Mouse (Mus musculus): ENCODE measurements around the gene Rassf8. TPM values are rescaled to one million over a fixed set of nuclear protein-coding genes. Genes with fewer than 3 reads are reported as not detected.
A peak's percentile ranks its signal among the peaks of the same experiment; 100 is the strongest.

The Rassf8 gene
- polyA plus RNA-seq, 1 experiment from 2014 or later, result 3.8 TPM

DNA sequence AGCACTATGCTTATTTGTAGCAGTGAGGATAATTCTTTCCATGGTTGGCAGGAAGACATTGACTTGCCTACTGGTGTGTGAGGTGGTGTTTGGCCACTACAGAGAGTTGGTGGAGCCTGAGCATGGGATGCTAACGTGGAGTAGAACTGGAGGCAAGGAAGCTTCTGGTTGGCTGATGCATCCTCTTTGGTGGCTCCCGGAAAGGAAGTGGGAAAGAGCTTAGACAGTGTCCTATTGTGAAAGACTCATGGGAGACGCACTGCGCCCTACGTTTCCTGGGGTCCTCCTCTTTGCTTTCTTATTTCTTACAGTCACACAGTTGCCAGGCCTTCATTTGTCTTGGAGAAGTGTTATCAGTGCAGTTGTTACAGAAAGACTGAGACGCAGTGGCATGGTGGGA, 20.4 kb downstream of the Rassf8 start:
- ATAC-seq (ENCODE audit: low FRiP score) (no peak), DNase-seq (ENCODE audit: low spot score, missing footprints) (no peak)
- Histone ChIP-seq H3K36me3 (ENCODE audit: control insufficient read depth, insufficient read depth, low read length) (no peaks in the 10 kb centered on the region), H3K4me2 (no peak overlapping the region), H3K27ac (ENCODE audit: low read depth, low read length) (no peak overlapping the region), H3K4me3 (ENCODE audit: low read depth, low read length) (no peak overlapping the region), H3K4me1 (ENCODE audit: control insufficient read depth, insufficient read depth, low read length) (no peaks in the 10 kb centered on the region), H3K27me3 (ENCODE audit: control insufficient read depth, insufficient read depth, low read length) (no peaks in the 10 kb centered on the region), H3K9ac (ENCODE audit: low read length) (no peak overlapping the region), H3K9me3 (ENCODE audit: control insufficient read depth, low read length) (no peaks in the 10 kb centered on the region)
- 84% methylated on average over 6 of the region's 6 CpGs for WGBS

GRCm38 (mm10) chr6:145767637-145768036, 21.1 kb downstream of the Rassf8 start:
- H3K4me2 ChIP-seq, result no peak overlapping the region
- no peak for ATAC-seq (ENCODE audit: low FRiP score)
- WGBS, result 91% methylated on average over 5 of the region's 5 CpGs

DNA sequence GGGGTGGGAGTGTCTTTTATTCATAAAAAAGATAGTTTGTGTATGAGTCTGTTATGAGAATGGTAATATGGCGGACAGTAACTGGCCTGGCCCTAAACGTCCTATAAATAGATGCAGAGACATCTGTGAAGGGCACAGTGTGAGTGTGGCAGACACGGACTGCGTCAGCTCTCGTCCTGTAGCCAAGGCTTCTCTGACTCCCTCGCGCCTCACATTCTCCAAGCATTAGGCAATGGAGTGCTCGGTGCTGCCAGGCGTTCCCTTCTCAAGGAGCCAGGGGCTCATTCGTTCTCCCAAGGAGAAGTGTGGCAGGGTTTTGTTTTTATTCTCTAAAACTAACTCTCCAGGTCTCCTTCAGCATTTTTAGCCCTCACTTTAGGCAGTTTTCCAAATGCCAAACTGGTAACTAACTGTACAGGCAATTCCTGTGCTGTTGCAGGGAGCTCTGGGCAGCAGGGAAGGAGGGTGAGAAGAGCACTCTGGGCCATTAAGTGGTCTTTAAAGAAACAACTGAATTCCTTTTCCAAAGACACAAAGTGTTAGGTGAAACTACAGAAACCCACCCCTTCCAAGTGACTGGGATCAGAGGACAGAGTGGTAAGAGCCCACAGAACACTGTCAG, 22.2 kb downstream of the Rassf8 start:
- no peak overlapping the region for H3K4me3 ChIP-seq (ENCODE audit: low read depth, low read length)
- DNase-seq (ENCODE audit: low spot score, missing footprints), result peak; percentile 70
- H3K4me1 ChIP-seq (ENCODE audit: control insufficient read depth, insufficient read depth, low read length), result no peaks in the 10 kb centered on the region
- H3K4me2 ChIP-seq, result no peak overlapping the region
- no peak overlapping the region for H3K9ac ChIP-seq (ENCODE audit: low read length)
- 84% methylated on average over 10 of the region's 10 CpGs for WGBS
- H3K27ac ChIP-seq (ENCODE audit: low read depth, low read length), result no peak overlapping the region
- H3K36me3 ChIP-seq (ENCODE audit: control insufficient read depth, insufficient read depth, low read length), result no peaks in the 10 kb centered on the region
- H3K9me3 ChIP-seq (ENCODE audit: control insufficient read depth, low read length), result no peaks in the 10 kb centered on the region
- ATAC-seq (ENCODE audit: low FRiP score), result no peak
- H3K27me3 ChIP-seq (ENCODE audit: control insufficient read depth, insufficient read depth, low read length), result no peaks in the 10 kb centered on the region

More at GRCm38 (mm10) chr6:145767637-145768036, 21.1 kb downstream of the Rassf8 start:
- Histone ChIP-seq H3K4me1 (ENCODE audit: control insufficient read depth, insufficient read depth, low read length) (no peaks in the 10 kb centered on the region), H3K27ac (ENCODE audit: low read depth, low read length) (no peak overlapping the region), H3K9ac (ENCODE audit: low read length) (no peak overlapping the region), H3K27me3 (ENCODE audit: control insufficient read depth, insufficient read depth, low read length) (no peaks in the 10 kb centered on the region), H3K9me3 (ENCODE audit: control insufficient read depth, low read length) (no peaks in the 10 kb centered on the region), H3K4me3 (ENCODE audit: low read depth, low read length) (no peak overlapping the region), H3K36me3 (ENCODE audit: control insufficient read depth, insufficient read depth, low read length) (no peaks in the 10 kb centered on the region)
- DNase-seq (ENCODE audit: low spot score, missing footprints), result peak; percentile 60

DNA sequence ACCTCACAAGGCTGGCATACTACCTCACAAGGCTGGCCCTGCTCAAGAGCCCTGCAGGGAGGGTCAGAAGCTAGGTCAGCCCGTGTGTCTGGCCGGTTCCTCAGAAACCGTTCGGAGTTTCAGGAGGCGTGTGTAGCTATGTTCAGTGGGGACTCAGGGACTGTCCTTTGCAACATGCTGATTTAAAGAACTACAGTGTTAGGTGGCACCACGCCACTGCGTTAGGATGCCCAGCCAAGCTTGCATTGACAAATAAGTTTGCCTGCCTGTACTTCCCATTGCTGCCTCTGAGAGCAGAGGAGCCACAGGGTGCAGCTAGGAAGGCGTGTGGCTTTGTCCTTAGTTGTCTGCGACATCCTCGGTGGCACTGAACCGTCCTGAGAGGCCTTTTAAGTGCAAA, 23.3 kb downstream of the Rassf8 start:
- WGBS, result 61% methylated on average over 11 of the region's 11 CpGs
- H3K4me1 ChIP-seq (ENCODE audit: control insufficient read depth, insufficient read depth, low read length), result no peaks in the 10 kb centered on the region
- H3K36me3 ChIP-seq (ENCODE audit: control insufficient read depth, insufficient read depth, low read length), result no peaks in the 10 kb centered on the region
- DNase-seq (ENCODE audit: low spot score, missing footprints) (peak; percentile 72), ATAC-seq (ENCODE audit: low FRiP score) (no peak)
- H3K4me3 ChIP-seq (ENCODE audit: low read depth, low read length), result no peak overlapping the region
- no peak overlapping the region for H3K27ac ChIP-seq (ENCODE audit: low read depth, low read length)
- H3K4me2 ChIP-seq, result no peak overlapping the region
- H3K9me3 ChIP-seq (ENCODE audit: control insufficient read depth, low read length), result no peaks in the 10 kb centered on the region
- no peaks in the 10 kb centered on the region for H3K27me3 ChIP-seq (ENCODE audit: control insufficient read depth, insufficient read depth, low read length)
- no peak overlapping the region for H3K9ac ChIP-seq (ENCODE audit: low read length)

DNA sequence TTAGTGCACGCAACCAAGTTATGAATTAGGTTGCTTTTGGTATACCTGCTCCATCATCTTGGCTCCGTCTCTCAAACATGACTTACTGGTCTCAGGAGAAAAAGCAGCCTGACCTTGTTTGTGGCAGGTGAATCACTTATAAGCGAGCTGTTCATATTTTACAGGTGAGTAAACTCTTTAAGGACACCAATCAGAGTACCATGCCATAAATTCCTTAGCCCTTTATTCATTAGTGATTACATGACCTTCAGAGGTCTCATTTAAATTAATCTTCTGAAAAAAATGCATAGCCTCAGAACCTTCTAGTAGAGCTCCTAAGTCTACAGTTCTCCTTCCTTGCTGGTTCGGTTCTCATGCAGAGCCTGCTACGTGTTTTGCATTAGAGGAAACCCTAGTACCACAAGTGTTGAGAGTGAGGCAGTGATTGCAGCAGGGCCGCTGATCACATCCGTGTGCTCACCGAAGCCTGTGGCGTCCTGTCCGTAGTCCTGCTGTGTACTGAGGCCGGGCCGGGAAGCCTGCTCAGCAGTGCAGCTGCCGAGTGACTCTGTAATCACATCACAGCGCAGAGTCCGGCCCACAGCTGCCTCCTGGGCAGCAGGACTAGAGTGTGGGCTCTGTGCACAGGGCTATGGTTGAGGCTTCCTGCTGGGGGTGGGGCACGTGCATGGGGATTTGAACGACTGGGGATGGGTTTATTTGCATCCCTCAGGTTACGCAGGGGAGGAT, 23.9 kb downstream of the Rassf8 start:
- no peak overlapping the region for H3K4me2 ChIP-seq
- no peaks in the 10 kb centered on the region for H3K9me3 ChIP-seq (ENCODE audit: control insufficient read depth, low read length)
- no peak overlapping the region for H3K27ac ChIP-seq (ENCODE audit: low read depth, low read length)
- H3K4me3 ChIP-seq (ENCODE audit: low read depth, low read length), result no peak overlapping the region
- DNase-seq (ENCODE audit: low spot score, missing footprints), result peak; percentile 81
- H3K9ac ChIP-seq (ENCODE audit: low read length), result no peak overlapping the region
- no peaks in the 10 kb centered on the region for H3K36me3 ChIP-seq (ENCODE audit: control insufficient read depth, insufficient read depth, low read length)
- 37% methylated on average over 18 of the region's 18 CpGs for WGBS
- H3K27me3 ChIP-seq (ENCODE audit: control insufficient read depth, insufficient read depth, low read length), result no peaks in the 10 kb centered on the region
- no peaks in the 10 kb centered on the region for H3K4me1 ChIP-seq (ENCODE audit: control insufficient read depth, insufficient read depth, low read length)
- 0 out of 2 replicates have a peak, but pooled peaks have one; percentile 24 for ATAC-seq (ENCODE audit: low FRiP score)

DNA sequence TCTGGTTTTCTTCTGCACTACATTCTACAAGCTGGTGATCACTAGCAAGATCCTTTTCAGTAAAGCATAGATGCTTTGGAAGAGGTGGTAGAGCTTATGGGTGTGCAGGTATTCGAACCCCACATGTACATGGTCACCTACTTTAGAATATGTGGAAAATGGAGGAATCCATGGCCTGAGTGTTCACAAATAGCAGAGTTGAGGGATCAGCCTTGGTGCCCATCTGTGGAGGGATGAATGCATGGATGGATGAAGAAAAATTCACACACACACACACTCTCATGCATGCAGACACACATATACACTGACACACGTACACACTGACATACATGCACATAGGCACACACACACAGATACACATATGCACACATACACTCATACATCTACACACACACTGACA, 27.9 kb downstream of the Rassf8 start:
- 91% methylated on average over 2 of the region's 2 CpGs for WGBS
- Histone ChIP-seq H3K4me3 (ENCODE audit: low read depth, low read length) (no peak overlapping the region), H3K27me3 (ENCODE audit: control insufficient read depth, insufficient read depth, low read length) (no peaks in the 10 kb centered on the region), H3K9ac (ENCODE audit: low read length) (no peak overlapping the region), H3K9me3 (ENCODE audit: control insufficient read depth, low read length) (no peaks in the 10 kb centered on the region), H3K4me1 (ENCODE audit: control insufficient read depth, insufficient read depth, low read length) (no peaks in the 10 kb centered on the region), H3K27ac (ENCODE audit: low read depth, low read length) (no peak overlapping the region), H3K4me2 (no peak overlapping the region), H3K36me3 (ENCODE audit: control insufficient read depth, insufficient read depth, low read length) (no peaks in the 10 kb centered on the region)
- ATAC-seq (ENCODE audit: low FRiP score) (no peak), DNase-seq (ENCODE audit: low spot score, missing footprints) (peak; percentile 66)

- Histone ChIP-seq H3K9ac (ENCODE audit: low read length) (no peak overlapping the region), H3K9me3 (ENCODE audit: control insufficient read depth, low read length) (no peaks in the 10 kb centered on the region), H3K4me3 (ENCODE audit: low read depth, low read length) (no peak overlapping the region), H3K27me3 (ENCODE audit: control insufficient read depth, insufficient read depth, low read length) (no peaks in the 10 kb centered on the region), H3K4me1 (ENCODE audit: control insufficient read depth, insufficient read depth, low read length) (no peaks in the 10 kb centered on the region), H3K4me2 (no peak overlapping the region), H3K36me3 (ENCODE audit: control insufficient read depth, insufficient read depth, low read length) (no peaks in the 10 kb centered on the region), H3K27ac (ENCODE audit: low read depth, low read length) (no peak overlapping the region)
- ATAC-seq (ENCODE audit: low FRiP score) (no peak), DNase-seq (ENCODE audit: low spot score, missing footprints) (no peak)
- WGBS, result 69% methylated on average over 4 of the region's 4 CpGs
Observed at GRCm38 (mm10) chr6:145776241-145776640, 29.7 kb downstream of the Rassf8 start.

GRCm38 (mm10) chr6:145779383-145779782, 32.8 kb downstream of the Rassf8 start:
- 21% methylated on average over 5 of the region's 6 CpGs for WGBS
- H3K27ac ChIP-seq (ENCODE audit: low read depth, low read length), result no peak overlapping the region

DNA sequence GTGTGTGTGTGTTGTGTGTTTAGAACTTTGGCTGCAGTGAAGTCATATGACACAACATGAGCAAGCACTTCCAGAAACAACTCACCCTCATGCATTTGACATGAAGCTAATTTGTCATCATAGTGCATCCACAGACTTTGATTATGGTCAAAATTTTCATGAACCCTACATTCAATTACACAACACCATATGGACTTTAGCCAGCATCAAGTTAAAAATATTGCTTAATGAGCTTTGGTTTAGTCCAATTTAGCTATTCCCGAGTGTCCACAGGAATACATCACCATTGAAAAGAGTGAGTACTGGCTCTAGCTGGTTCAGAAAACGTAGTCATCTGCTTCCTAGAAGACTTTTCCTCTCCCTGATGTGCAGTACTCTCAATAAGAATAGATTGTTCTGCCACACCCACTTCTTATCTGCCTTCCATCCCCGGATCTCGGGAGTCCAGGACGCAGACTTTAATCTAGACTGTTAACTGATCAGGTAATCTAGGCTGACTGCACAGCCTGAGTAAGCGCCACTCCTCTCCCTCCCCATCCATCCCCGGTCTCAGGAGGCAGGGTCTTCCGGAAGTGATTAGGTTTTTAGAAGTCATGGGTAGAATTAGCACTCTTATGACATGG, 33.7 kb downstream of the Rassf8 start:
- no peaks in the 10 kb centered on the region for H3K4me1 ChIP-seq (ENCODE audit: control insufficient read depth, insufficient read depth, low read length)
- no peaks in the 10 kb centered on the region for H3K36me3 ChIP-seq (ENCODE audit: control insufficient read depth, insufficient read depth, low read length)
- H3K4me3 ChIP-seq (ENCODE audit: low read depth, low read length), result no peak overlapping the region
- no peak overlapping the region for H3K27ac ChIP-seq (ENCODE audit: low read depth, low read length)
- H3K27me3 ChIP-seq (ENCODE audit: control insufficient read depth, insufficient read depth, low read length), result no peaks in the 10 kb centered on the region
- no peak for DNase-seq (ENCODE audit: low spot score, missing footprints)
- no peaks in the 10 kb centered on the region for H3K9me3 ChIP-seq (ENCODE audit: control insufficient read depth, low read length)
- no peak overlapping the region for H3K9ac ChIP-seq (ENCODE audit: low read length)
- 64% methylated on average over 8 of the region's 8 CpGs for WGBS
- no peak overlapping the region for H3K4me2 ChIP-seq
- no peak for ATAC-seq (ENCODE audit: low FRiP score)

More at GRCm38 (mm10) chr6:145779383-145779782, 32.8 kb downstream of the Rassf8 start:
- H3K4me3 ChIP-seq (ENCODE audit: low read depth, low read length), result no peak overlapping the region
- H3K9ac ChIP-seq (ENCODE audit: low read length), result no peak overlapping the region
- no peaks in the 10 kb centered on the region for H3K36me3 ChIP-seq (ENCODE audit: control insufficient read depth, insufficient read depth, low read length)
- no peak overlapping the region for H3K4me2 ChIP-seq
- H3K4me1 ChIP-seq (ENCODE audit: control insufficient read depth, insufficient read depth, low read length), result no peaks in the 10 kb centered on the region
- no peaks in the 10 kb centered on the region for H3K27me3 ChIP-seq (ENCODE audit: control insufficient read depth, insufficient read depth, low read length)
- no peak for ATAC-seq (ENCODE audit: low FRiP score)
- no peaks in the 10 kb centered on the region for H3K9me3 ChIP-seq (ENCODE audit: control insufficient read depth, low read length)
- DNase-seq (ENCODE audit: low spot score, missing footprints), result no peak
